Mouse (Mus musculus): ENCODE results near the gene Ifi35.
"Not testable (repeated sequence)": the region's sequence is repeated elsewhere in the genome, so short reads cannot be mapped to it uniquely, and the experiment has no call there.

The Ifi35 gene

GRCm38 (mm10) chr11:101468731-101469130 is 20.5 kb downstream of the Ifi35 start:
- DNase-seq (ENCODE audit: low spot score in 2 of 2) = no peak

GRCm38 (mm10) chr11:101469155-101469554 is 20.9 kb downstream of the Ifi35 start:
- no peak for DNase-seq (ENCODE audit: low spot score in 2 of 2)

DNA sequence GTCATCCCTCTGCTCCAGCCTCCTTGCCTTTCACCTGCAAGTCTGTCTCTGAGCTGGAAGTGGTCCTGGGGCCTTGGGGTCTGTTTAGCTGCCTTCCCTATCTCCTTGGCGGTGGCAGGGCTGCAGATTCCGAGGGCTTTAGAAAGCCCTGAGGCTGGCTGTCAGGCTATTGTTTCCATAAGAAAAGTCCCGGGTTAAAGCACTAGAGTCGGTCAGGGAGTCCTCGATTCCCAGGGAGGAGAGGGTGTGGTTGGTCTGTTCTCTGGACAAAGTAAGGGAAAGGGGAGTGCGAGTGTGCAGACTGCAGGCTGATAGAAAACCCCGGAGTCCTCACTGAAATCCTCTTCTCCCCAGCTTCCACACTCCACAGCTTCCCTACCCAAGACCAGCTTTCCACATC is 22.0 kb downstream of the Ifi35 start:
- no peak for DNase-seq (ENCODE audit: low spot score in 2 of 2)

- no peak for DNase-seq (ENCODE audit: low spot score in 2 of 2)
Measured at GRCm38 (mm10) chr11:101471926-101472325, 23.7 kb downstream of the Ifi35 start.

GRCm38 (mm10) chr11:101472336-101472735 is 24.1 kb downstream of the Ifi35 start:
- no peak for DNase-seq (ENCODE audit: low spot score in 2 of 2)

GRCm38 (mm10) chr11:101473686-101474085 is 25.5 kb downstream of the Ifi35 start:
- not testable (repeated sequence) for DNase-seq (ENCODE audit: low spot score in 2 of 2)

- no peak for DNase-seq (ENCODE audit: low spot score in 2 of 2)
Measured at GRCm38 (mm10) chr11:101474298-101474697, 26.1 kb downstream of the Ifi35 start.

DNA sequence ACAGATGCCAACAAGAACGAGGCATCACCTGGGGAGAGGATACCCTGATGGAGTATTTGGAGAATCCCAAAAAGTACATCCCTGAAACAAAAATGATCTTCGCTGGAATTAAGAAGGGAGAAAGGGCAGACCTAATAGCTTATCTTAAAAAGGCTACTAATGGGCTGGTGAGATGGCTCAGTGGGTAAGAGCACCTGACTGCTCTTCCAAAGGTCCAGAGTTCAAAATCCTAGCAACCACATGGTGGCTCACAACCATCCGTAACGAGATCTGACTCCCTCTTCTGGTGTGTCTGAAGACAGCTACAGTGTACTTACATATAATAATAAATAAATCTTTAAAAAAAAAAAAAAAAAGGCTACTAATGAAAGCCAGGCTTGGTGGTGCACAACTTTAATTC is 28.2 kb downstream of the Ifi35 start:
- not testable (repeated sequence) for DNase-seq (ENCODE audit: low spot score in 2 of 2)

DNA sequence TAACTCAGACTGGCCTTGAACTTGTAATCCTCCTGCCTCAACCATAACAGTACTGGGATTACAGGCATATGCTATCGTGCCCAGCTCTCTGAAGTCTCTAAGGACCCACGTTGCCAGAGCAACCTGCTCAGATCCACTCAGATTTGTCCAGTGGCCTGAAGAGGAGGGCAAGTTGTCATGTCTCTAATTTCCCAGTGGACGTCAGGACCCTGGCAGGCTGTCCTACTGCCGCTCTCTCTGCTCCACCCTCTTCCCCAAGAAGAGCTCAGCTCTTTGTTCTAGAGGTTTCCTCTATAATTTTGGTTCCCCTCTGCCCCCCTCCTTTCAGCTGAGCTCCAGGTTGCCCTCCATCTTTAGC is 29.0 kb downstream of the Ifi35 start:
- no peak for DNase-seq (ENCODE audit: low spot score in 2 of 2)

GRCm38 (mm10) chr11:101477552-101478211 is 29.5 kb downstream of the Ifi35 start:
- no peak for DNase-seq (ENCODE audit: low spot score in 2 of 2)

DNA sequence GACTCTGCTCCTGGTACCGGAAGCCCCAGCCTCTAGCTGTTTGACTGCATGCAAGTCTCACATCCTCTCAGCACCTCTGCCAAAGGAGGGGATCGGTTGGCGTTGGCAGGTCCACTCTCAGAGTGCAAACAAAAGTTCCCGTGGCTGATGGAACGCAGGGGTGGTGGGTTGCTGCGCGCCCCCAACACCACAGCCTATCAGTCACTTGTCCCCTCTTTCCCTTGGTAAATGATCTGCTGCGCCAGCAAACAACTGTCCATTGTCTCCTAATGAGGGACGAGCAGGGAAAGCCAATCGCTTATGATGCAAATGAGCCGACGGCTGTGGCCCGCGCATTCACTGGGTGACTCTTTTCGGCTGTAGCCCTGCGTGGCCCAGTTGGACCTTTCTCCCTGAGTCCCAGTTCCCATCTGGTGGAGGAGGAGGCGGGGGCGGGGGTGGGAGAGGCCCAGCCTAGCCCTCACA is 31.0 kb downstream of the Ifi35 start:
- DNase-seq (ENCODE audit: low spot score in 2 of 2) = no peak

DNA sequence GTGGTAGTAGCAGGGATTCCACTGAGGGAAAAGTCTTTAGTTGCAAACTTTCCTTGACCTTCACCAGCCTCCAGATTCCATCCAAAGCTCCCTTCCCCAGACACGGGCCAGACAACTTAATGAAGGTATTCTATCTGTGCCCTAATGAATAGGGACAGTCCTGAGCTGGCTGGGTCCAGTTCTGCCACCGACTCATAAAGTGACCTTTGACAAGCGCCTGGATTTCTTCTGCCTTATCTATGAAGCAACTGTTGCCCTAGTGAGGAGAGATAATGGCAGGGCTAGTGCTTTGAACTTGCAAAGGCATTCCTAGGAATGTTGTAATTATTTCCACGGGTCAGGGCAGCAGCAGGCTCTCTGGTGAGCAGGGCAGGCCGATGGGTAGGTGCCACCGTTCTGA is 32.7 kb downstream of the Ifi35 start:
- no peak for DNase-seq (ENCODE audit: low spot score in 2 of 2)

DNA sequence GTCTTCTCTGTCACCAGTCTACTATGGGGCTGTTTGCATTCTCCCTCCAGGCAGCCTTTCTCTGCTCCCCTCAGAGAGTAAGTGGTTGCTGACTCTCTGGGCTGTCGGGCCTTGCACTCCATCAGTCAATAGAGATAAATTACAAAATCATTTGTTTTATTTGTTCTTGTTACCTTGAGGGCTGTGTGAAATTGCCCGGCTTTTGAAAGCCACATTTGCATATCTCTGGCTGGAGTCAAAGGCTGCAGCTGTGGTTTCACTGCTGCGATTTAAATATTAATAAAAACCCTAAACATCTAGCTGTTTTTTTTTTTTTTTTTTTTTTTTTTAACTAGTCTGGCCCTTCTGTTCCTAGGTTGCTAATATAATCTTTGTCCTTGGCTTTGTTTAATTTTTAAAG is 35.6 kb downstream of the Ifi35 start:
- DNase-seq (ENCODE audit: low spot score in 2 of 2) = no peak

- no peak for DNase-seq (ENCODE audit: low spot score in 2 of 2)
Measured at GRCm38 (mm10) chr11:101484245-101484644, 36.0 kb downstream of the Ifi35 start.

DNA sequence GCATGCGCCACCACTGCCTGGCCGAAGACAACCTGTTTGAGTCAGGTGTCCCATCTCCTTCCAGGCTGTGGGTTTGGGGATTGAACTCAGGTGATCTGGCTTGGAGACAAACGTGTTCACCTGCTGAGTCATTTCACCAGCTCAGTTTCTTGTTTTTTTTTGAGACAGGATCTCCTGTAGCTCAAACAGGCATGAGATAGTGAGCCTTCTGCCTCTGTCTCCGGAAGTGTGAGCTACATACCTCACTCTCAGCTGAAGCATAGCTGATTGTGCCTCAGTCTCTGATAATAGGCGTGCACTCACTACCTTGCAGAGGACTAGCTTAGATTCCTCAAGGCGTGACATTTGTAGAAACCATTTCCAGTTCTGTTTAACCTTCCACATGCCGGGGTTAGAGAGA is 36.6 kb downstream of the Ifi35 start:
- no peak for DNase-seq (ENCODE audit: low spot score in 2 of 2)

- DNase-seq (ENCODE audit: low spot score in 2 of 2) = no peak
Measured at GRCm38 (mm10) chr11:101485509-101486028, 37.4 kb downstream of the Ifi35 start.

DNA sequence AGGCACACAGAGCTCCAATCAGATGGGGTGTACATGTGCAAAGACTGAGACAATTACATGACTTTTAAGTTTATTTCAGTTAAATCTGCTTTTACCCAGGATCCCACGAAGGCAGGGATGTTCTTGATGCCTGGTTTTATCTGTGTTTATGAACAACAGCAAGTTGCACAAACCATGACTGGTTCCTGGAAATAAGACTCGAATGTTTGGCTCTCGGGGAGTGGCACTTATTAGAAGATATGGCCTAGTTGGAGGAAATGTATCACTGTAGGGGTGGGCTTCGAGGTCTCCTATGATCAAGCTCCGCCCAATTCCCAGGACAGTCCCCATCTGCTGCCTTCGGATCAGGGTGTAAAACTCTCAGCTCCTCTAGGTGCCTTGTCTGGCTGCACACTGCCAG is 37.9 kb downstream of the Ifi35 start:
- no peak for DNase-seq (ENCODE audit: low spot score in 2 of 2)

DNA sequence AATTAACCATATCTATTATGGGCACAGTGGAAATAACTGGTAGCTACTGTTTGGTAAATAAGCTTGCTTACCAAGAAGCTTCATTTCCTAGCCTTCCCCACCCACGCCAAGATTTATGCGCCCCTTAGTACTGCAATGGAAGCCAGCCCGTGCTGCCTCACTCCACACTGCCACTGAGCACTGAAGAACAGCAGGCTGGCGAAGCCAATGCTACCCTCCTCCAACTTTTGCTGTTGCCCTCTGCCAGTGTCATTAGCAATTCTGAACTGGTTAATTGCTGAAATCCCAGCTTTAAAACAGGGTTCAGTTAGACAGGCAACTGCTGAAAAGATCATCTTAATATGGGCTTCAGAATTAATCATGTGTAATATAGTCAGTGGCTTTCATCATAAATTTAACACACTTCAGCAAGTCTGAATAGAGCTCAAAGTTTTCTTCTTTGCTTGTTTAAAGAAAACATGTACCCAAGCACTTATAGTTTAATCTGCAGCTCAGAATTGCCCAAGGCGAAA is 58.1 kb downstream of the Ifi35 start:
- no peak for DNase-seq (ENCODE audit: low spot score in 2 of 2)

DNA sequence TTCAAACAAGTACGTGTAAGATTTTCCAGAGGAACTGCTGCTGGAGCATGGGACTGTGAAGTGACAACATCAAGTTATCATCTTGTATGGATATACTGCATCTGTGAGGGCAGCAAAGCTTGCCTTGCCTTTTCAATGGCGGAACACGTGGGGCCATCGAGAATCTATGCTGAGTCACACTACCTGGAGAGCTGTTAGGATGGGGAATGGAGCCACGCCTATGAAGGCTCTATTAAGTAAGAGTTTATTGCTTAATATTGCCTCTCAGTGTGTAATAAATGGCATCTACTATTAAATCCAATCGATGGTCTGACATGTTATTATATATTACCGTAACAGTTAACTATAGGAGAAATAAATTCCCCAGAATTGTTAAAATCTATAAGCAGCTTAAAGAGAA is 58.9 kb downstream of the Ifi35 start:
- no peak for DNase-seq (ENCODE audit: low spot score in 2 of 2)
